Comparison of ENCODE assay signal across 18 mouse cellular contexts in genomic region chr2:168167781-168168180, GRCm38 (mm10). TPM values are rescaled to one million over a fixed set of nuclear protein-coding genes. Genes with fewer than 3 reads are reported as not detected.
DNase-seq lines count a peak whose midpoint lies in the region; ATAC-seq and TF ChIP-seq lines count a peak whose summit lies in the region.
"Had no signal": no experiment of that assay in that cellular context is flagged by ENCODE, and none has a peak within 500 bp of the region (broad histone marks: within the 10 kb centered on the region; RNA-seq: fewer than 3 reads in every experiment).

No protein-coding gene starts in this region.

- no peak overlapping the region for H3K4me3 ChIP-seq in heart, embryonic 12.5 days
- H3K4me3 ChIP-seq in stomach, embryonic 15.5 days (replicated peaks) = no peak overlapping the region
- H3K4me3 ChIP-seq in stomach, postnatal 0 days (ENCODE audit: low read depth, low read length) = no peak overlapping the region
- no peak overlapping the region for H3K4me3 ChIP-seq in limb, embryonic 10.5 days
- H3K4me3 ChIP-seq: liver, embryonic 15.5 days; midbrain, embryonic 10.5 days; myocyte; neural tube, embryonic 13.5 days had no signal

- 0 out of 2 replicates have a peak overlapping the region, but pooled peaks have one; percentile 11 for H3K4me2 ChIP-seq in heart, embryonic 12.5 days
- no peak overlapping the region for H3K4me2 ChIP-seq in stomach, embryonic 15.5 days
- H3K4me2 ChIP-seq in stomach, postnatal 0 days (replicated peaks; ENCODE audit: low read depth) = no peak overlapping the region
- H3K4me2 ChIP-seq: liver, embryonic 15.5 days; neural tube, embryonic 13.5 days had no signal

- peaks cover 39% of the 10 kb centered on the region for H3K4me1 ChIP-seq in heart, embryonic 12.5 days (replicated peaks)
- H3K4me1 ChIP-seq in stomach, embryonic 15.5 days = peaks cover 37% of the 10 kb centered on the region
- peaks cover 5% of the 10 kb centered on the region for H3K4me1 ChIP-seq in stomach, postnatal 0 days (replicated peaks; ENCODE audit: control insufficient read depth, insufficient read depth)
- peaks cover 67% of the 10 kb centered on the region for H3K4me1 ChIP-seq in limb, embryonic 10.5 days

- H3K27ac ChIP-seq in heart, embryonic 12.5 days (ENCODE audit: poor library complexity, severe bottlenecking) = no peak overlapping the region
- H3K27ac ChIP-seq in stomach, embryonic 15.5 days = peak overlapping the region; percentile 68; the same call in 1 of the 2 replicates
- no peak overlapping the region for H3K27ac ChIP-seq in stomach, postnatal 0 days (replicated peaks)
- peak overlapping the region; percentile 92 for H3K27ac ChIP-seq in limb, embryonic 10.5 days
- H3K27ac ChIP-seq: neural tube, embryonic 13.5 days had no signal

- H3K9me3 ChIP-seq in heart, embryonic 12.5 days (replicated peaks) = no peaks in the 10 kb centered on the region
- H3K9me3 ChIP-seq in stomach, embryonic 15.5 days = no peaks in the 10 kb centered on the region
- H3K9me3 ChIP-seq in stomach, postnatal 0 days (ENCODE audit: control insufficient read depth, low read length) = no peaks in the 10 kb centered on the region
- no peaks in the 10 kb centered on the region for H3K9me3 ChIP-seq in limb, embryonic 10.5 days (replicated peaks)
- H3K9me3 ChIP-seq: liver, embryonic 15.5 days; midbrain, embryonic 10.5 days; neural tube, embryonic 13.5 days had no signal

- no peak for DNase-seq in heart, adult 11 months
- no peak for DNase-seq in stomach, postnatal 0 days (ENCODE audit: low spot score)
- no peak for DNase-seq in limb, embryonic 10.5 days (ENCODE audit: low spot score)
- no peak for DNase-seq in right cerebral cortex, adult 2 months (ENCODE audit: low spot score in 2 of 2)
- DNase-seq: adrenal gland, postnatal 25 days; cerebellum, adult 8-10 months; forebrain, postnatal 0 days; gastrocnemius, postnatal 25 days; layer of hippocampus, adult 9-11 months; thymus, adult 2 months had no signal

- TF ChIP-seq CTCF in stomach, postnatal 0 days (IDR thresholded peaks at IDR 0.05; ENCODE audit: low read depth) = no peak

- no peak overlapping the region; the same call in 1 of the 2 replicates for H3K9ac ChIP-seq in heart, embryonic 12.5 days
- no peak overlapping the region for H3K9ac ChIP-seq in stomach, embryonic 15.5 days
- H3K9ac ChIP-seq in stomach, postnatal 0 days (ENCODE audit: low read length) = no peak overlapping the region
- H3K9ac ChIP-seq: forebrain, postnatal 0 days; liver, embryonic 15.5 days; neural tube, embryonic 13.5 days had no signal

- no peaks in the 10 kb centered on the region for H3K27me3 ChIP-seq in heart, embryonic 12.5 days (replicated peaks)
- no peaks in the 10 kb centered on the region for H3K27me3 ChIP-seq in stomach, embryonic 15.5 days (replicated peaks)
- no peaks in the 10 kb centered on the region for H3K27me3 ChIP-seq in stomach, postnatal 0 days (ENCODE audit: control insufficient read depth, insufficient read depth, low read length)
- no peaks in the 10 kb centered on the region for H3K27me3 ChIP-seq in limb, embryonic 10.5 days (ENCODE audit: low read depth, poor library complexity, severe bottlenecking)
- H3K27me3 ChIP-seq: liver, embryonic 15.5 days; neural tube, embryonic 13.5 days had no signal

- 33% methylated on average over 3 of the region's 3 CpGs for WGBS in heart, embryonic 12.5 days
- WGBS in stomach, embryonic 15.5 days = 58% methylated on average over 3 of the region's 3 CpGs
- 49% methylated on average over 3 of the region's 3 CpGs for WGBS in stomach, postnatal 0 days
- 58% methylated on average over 3 of the region's 3 CpGs for WGBS in limb, embryonic 10.5 days

- TF ChIP-seq EP300 in stomach, postnatal 0 days (optimal IDR thresholded peaks at IDR 0.05) = no peak

- no peaks in the 10 kb centered on the region for H3K36me3 ChIP-seq in heart, embryonic 12.5 days
- no peaks in the 10 kb centered on the region; the same call in 1 of the 2 replicates for H3K36me3 ChIP-seq in stomach, embryonic 15.5 days
- no peaks in the 10 kb centered on the region for H3K36me3 ChIP-seq in stomach, postnatal 0 days (ENCODE audit: control insufficient read depth, insufficient read depth, low read length)
- H3K36me3 ChIP-seq in limb, embryonic 10.5 days = no peaks in the 10 kb centered on the region
- H3K36me3 ChIP-seq: liver, embryonic 15.5 days; neural tube, embryonic 13.5 days had no signal

- ATAC-seq in heart, embryonic 12.5 days (ENCODE audit: insufficient number of reproducible peaks, low FRiP score) = no peak
- no peak for ATAC-seq in stomach, embryonic 15.5 days (ENCODE audit: insufficient read depth, low FRiP score, low read depth)
- no peak for ATAC-seq in stomach, postnatal 0 days (ENCODE audit: low FRiP score, low TSS enrichment)
- no peak for ATAC-seq in granulocyte monocyte progenitor cell, adult 5-6 weeks (replicated peaks; ENCODE audit: poor library complexity, severe bottlenecking)
- ATAC-seq: forebrain, postnatal 0 days; midbrain, embryonic 16.5 days had no signal

RNA-seq across cellular contexts. Expression of gene Adnp, which starts 39.1 kb away (rescaled TPM):
- polyA plus RNA-seq in heart, embryonic 12.5 days (2016; fragmentation: Nextera tagmentation; extraction: Ambion mirVana) = 9.1 and 11.2 TPM in 2 replicates
- 10.2 and 10.5 TPM in 2 replicates for polyA plus RNA-seq in stomach, embryonic 15.5 days (2015; fragmentation: Nextera tagmentation; extraction: Ambion mirVana)
- 5.2 and 6.0 TPM in 2 replicates for polyA plus RNA-seq in stomach, postnatal 0 days (2015; fragmentation: Nextera tagmentation; extraction: Ambion mirVana)
- polyA plus RNA-seq in limb, embryonic 10.5 days (2016; fragmentation: Nextera tagmentation; extraction: Ambion mirVana) = 5.7 and 5.8 TPM in 2 replicates
- total RNA-seq in granulocyte monocyte progenitor cell, adult 5-6 weeks (2014; fragmentation: Nextera tagmentation) = 28.7 and 36.3 TPM in 2 replicates
- total RNA-seq in granulocyte monocyte progenitor cell, adult 5-6 weeks (2017) = 0.95 and 4.7 TPM in 2 replicates

Comparison
In these comparisons a context has a peak if more than half of its experiments do, and no peak if none do; other contexts are left out.
1. H3K27ac ChIP-seq: peak in stomach, embryonic 15.5 days (single experiment) and limb, embryonic 10.5 days (single experiment); none in heart, embryonic 12.5 days (single experiment) and stomach, postnatal 0 days (single experiment).